Mouse (Mus musculus): ENCODE results near the gene Maz.

Gene Maz

DNA sequence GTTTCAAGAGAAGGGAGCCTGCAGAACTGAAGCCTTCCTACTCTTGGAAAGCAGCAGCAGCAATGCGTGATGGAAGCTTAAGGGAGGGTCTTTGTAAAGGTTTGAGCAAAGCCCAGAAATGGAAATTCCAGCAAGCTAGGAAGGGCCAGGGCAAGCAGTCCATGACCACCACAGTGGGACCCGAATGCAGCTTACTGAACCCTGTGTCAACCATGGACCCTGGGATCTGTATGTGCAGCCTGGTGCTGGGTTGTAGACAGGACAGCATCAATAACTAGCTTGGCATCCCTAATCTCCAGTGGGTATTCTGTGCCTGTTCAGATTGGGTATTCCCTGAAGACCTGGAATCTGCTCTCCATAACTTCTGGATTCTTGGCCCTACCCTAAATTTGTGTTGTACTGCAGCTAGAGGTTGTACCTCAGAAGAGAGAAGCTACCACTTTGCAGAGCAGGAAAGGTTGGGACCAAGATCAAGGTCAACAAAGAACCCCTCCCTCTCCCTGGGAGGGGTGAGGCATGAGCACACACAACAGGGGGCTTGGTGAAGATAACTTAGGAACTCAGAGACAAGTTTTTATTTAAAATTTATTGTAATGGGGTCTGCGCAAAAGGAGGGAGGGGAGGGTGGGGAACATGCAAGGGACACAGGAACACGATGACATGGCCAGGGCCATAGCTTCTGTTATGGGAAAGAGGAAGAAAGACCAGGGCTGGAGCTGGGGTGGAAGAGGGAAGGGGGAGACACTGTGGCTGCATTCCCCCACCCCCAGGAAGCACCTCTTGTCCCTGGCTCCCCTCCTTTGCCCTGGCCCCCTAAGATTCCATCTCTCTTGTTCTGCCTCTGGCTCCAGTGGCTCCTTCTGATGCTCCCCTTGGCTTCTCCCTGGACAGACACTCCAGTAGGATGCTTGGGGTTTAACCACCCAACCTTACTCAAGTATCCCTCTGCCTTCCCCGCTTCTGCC, 5.0 kb downstream of the Maz start:
- no peak for DNase-seq (ENCODE audit: low spot score in 2 of 2)

DNA sequence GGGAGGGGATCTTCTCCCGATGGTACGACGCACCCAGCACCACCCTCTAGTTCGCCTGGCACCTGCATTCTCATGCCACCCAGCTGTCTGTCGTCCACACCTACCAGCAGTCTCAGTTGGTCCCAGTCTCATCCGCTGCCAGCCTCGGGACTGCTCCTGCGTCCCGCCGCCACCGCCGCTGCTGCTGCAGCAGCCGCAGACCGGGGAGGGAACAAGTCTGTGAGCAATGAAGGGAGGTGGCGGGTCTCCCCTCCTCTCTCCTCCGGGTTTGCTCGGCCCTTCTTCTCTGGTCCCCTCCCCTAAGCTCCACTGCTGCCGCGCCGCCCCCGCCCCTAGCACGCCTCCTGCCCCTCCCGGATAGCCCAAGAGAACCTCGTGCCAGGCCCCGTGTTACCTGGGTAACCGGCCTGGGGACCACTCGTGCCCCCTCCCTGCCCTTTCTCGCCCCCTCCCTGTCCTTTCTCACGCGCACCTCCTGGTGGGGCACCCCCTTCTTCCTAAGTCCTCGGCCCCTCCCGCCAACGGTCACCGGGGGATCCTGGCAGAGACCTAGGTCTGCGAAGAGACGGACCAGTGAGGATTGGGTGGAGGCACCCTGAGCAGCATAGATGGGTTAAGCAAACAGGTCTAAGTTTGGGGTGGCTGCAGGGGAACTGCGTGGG, 5.8 kb downstream of the Maz start, which contains the start of the genes Gm42742 and Prrt2:
Gm42742 (minus strand) TSS at position 197 of the 662 bp plus-strand sequence.
Prrt2 (minus strand) TSS at position 311 of the 662 bp plus-strand sequence.
- peak; percentile 70 to 72 for DNase-seq (ENCODE audit: low spot score in 2 of 2)

DNA sequence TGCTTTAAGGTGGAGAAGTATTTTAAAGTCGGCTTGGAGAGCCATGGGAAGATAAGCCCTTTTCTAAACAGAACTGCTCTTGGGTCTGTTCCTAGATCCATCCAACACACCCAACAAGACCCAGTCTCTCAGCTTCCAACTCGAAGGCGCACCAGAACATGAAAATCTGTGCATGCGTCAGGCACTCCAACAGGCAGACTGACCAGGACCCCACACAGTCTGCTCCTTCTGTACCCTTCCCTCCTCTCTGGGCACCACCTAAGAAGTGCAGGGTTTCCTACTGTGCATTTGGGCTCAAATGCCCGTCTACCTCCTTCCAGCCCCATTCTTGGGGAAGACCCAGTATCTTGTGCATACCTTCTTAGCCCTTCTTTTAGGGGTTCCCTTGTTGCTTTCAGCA, 6.3 kb downstream of the Maz start:
- no peak for DNase-seq (ENCODE audit: low spot score in 2 of 2)

DNA sequence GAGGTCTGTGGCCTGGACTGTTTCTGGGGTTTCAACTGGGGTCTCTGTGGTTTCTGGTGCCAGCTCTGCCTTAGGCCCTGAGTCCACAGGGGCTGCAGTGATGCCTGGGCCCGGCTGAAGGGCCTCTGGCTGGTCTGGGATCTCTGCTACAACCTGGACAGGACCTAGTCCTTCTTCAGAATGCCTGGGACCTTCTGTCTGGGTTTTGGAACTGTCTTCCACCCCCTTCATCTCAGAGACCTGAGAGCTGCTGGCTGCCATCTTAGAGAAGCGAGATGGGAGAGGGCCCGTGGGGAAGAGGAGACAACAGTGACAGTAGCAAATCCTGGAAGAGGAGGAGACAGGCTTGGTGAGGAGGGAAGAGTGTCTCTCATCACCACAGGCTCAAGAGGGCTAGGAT, 6.8 kb downstream of the Maz start:
- DNase-seq (ENCODE audit: low spot score in 2 of 2) = no peak

DNA sequence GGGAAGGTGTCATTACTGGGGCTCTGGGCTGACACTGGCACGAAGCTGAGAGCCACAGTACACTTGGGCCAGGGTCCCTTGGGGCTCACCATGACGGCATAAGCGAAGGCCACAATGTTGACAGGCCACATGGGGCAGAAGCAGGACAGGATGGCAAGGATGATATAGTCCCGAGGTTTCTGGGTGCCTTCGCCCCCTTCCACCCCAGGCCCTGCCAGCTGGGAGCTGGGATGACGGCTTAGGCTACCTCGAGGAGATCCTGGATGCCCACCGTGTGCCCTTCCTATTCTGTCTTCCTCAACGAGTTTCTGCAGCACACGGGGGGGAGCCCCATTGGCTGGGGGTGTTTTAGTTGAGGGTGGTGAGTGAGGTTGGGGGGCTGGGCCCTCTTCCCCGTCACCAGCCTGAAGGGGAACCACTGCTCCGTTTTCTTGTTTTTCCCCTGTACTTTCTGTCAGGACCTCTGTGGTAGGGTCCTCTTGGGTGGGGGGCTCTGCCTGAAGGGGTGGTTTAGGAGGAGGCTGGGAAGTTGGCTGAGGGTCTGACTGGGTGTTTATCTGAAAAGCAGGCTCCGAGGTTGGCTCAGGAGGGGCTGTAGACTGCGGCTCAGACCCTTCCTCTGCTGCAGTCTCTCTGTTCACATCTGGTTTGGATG, 7.4 kb downstream of the Maz start:
- DNase-seq (ENCODE audit: low spot score in 2 of 2) = no peak

DNA sequence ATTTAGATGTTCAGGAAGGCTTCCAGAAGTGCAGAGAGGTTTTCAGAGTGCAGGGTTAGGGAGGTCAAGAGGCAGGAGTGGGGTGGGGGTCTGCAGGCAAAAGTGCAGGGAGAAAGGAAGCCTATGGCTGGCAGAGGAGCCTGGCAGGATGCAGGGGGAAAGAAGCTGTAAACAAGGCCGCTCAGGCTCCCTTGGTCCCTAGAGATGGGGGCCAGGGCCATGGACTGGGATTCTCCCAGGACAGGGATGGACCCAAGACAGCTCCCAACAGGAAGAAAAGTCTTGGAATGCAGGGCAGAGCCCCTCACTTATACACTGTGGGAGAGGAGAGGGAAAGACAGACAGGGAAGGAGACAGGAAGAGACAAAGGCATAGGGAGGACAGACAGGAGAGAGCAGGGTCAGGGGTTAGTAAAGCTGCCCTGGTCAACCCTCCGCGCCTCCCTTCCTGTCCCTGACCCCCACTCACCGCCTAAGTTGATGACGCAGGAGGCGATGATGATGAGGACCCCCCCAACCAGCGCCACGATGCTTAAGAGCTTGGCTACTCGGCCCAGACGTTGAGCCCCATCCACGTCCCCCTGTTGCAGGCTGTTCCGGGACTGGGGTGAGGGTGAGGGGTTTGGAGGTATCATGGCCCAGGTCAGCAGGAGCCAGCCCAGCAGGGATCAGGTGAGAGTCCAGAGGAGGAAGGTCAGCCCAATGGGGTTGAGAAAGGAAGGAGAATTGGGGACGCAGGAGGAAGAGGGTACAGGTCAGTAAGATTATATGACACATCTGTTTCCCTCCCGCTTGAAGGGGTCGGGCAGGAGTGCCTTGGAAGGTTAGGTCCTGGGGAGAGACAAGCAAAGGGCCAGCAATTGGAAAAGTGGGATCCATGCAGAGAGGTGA, 8.2 kb downstream of the Maz start:
- no peak for DNase-seq (ENCODE audit: low spot score in 2 of 2)

DNA sequence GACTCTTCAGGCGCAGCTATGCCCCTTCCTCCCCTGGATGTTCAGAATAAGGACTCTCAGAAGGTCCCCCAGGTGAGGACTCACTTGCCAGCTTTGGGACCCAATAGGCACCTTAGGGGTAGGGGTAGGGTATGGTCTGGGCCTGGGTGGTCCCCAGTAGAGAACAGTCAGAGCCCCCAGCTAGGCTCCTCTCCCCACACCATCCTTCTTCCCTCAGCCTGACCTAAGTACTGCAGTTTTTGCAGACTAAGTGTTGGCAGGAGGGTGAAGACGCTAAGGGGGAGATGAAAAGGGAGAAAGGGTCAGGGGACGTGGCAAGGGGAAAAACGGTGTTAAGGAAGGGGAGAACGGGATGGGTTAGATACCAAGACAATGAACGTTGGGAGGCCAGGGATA, 8.9 kb downstream of the Maz start:
- DNase-seq (ENCODE audit: low spot score in 2 of 2) = no peak

DNA sequence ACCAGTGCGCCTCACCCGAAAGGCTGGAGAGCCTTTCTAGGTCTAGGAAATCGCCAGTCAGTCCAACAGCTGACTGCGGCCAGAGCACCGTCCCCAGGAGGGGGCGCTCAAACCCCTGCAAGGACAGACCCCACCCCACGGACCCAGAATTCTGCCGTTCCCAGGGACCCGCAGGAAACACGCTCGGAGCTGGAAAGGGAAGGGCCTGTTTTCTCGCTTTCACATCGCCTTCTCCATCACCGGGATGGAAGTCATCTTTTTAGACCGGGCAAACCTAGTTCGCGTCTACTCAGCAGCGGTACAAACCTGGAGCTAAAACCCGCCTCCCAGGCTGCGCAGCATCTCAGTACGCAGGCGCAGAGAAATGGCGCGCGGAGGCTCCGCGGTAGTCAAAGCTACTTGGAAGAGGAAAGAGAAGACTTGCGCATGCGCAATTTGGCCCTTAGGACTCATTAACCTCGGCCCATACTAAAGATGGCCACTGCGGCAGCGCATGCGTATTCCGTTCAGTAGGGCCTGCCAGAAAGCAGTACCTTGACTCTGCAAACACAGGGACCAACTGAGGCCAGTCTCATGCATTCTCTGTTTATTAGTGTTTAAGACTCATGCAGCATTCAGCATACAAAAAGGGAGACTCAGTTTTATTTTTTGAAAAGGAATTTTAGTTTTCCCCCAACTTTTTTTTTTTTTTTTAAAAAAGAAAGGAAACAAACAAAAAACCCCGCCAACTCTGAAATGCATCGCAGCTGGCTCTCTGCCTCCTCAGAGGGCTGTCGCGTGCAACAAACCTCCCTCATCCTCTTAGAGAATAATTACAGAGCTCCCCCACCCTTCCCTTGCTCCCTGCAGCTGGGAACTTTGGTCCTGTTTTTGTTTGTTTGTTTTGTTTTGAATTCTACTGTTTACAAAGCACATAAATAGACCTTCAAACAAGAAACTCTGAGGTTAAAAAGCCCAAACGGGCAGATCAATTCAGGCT, 9.6 kb downstream of the Maz start, which contains the start of gene Pagr1a:
Pagr1a (minus strand) TSS at position 382 of the 979 bp plus-strand sequence.
- peak; percentile 97 for DNase-seq (ENCODE audit: low spot score in 2 of 2)

DNA sequence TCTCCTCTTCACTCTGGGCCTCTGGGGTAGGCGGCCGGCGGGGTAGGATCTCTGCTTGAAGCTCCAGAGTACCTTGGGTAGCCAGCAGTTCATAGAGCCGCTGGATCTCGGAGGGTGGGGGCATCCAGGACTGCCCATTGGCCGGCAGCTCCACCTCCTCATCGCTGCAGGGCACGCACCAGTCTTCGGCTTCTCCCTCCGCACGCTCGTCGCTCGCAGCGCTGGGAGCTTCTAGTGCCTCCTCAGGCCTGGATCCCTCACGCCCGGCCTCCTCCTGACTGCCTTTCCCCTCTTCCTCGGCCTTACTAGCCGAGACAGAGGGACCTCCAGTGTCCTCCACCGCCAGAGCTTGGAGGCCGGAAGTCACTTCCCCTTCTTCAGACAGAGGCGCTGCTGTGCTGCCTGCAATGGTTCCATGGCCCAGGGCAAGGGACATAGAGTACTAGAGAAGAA, 10.3 kb downstream of the Maz start:
- no peak for DNase-seq (ENCODE audit: low spot score in 2 of 2)

DNA sequence TGATC, 10.6 kb downstream of the Maz start, which contains the start of gene Pagr1b:
Pagr1b (minus strand) TSS at position 4 of the 5 bp plus-strand sequence.
- DNase-seq (ENCODE audit: low spot score in 2 of 2) = no peak

DNA sequence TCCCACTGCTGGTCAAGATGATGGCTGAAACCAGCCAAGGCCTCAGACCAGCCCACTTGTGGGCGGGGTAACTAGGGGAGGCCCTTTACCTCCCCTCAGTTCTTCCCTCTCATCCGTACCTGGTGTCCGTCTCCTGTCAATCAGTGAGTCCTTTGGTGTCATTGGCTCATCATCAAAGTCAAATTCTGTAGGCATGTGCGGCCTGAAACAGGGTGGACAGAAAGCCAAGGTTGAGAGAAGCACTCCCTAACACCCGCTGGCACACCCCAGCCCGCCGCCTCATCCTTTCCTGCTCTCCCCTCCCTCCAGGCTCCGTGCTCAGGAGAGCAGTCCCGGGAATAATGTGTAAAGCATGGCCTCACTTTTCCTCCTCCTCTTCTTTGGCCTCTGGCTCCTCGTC, 10.8 kb downstream of the Maz start:
- DNase-seq (ENCODE audit: low spot score in 2 of 2) = peak in 1 of 2 experiments; percentile 25

DNA sequence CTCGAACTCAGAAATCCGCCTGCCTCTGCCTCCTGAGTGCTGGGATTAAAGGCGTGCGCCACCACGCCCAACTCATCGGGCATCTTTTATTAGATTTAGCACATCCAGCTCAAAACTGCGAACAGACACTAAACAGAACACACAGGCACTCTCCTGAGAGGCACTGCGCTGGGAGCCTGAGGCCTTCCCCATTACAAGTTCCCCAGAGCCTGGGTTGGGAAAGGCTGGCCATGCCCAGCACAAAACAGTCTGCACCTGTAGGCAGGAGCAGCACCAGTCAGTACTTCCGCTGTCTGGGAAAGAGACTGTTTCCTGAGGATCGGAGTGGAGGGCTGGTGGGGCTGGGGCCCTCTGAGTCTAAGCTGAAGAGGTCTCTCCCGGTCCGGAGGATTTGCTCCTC, 11.8 kb downstream of the Maz start:
- DNase-seq (ENCODE audit: low spot score in 2 of 2) = no peak

DNA sequence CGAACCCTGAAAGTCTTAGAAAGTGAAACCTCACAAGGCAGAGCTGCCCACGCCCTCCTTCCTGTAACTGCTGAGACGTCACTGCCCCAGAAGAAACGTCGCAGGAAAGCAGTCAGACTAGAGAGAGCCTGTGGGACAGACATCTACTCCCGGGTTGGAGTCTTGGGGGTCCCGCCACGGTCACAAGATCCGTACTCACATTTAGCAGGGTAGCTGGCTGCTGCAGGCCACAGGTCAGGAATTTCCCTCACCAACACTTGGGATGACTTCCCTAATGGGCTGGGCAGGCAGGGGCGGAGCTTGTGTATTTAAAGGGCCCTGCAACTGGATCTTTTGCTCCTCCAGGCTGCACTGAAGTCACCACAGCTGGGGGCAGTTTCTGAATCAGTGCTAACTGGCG, 12.5 kb downstream of the Maz start, which contains the start of gene Mvp:
Mvp (minus strand) TSS at position 302 of the 400 bp plus-strand sequence.
- DNase-seq (ENCODE audit: low spot score in 2 of 2) = peak in 1 of 2 experiments; percentile 31

DNA sequence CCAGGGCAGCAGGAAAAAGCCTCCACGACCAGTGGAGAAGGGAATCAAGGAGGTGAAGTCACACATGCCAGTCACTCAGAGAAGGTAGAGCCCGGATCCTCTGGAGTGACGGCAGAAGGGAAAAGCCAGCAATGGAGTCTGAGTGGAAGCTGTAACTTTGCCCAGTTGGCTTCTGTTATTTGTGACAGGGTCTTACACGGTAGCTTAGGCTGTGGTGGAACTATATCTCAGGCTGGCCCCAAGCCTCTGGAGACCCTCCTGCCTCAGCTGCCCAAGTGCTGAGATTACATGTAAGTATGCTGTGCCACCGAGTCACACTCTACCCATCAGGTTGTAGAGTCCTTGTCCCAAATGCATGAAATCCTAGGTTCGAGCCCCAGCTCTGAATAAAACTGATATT, 13.5 kb downstream of the Maz start:
- DNase-seq (ENCODE audit: low spot score in 2 of 2) = no peak

DNA sequence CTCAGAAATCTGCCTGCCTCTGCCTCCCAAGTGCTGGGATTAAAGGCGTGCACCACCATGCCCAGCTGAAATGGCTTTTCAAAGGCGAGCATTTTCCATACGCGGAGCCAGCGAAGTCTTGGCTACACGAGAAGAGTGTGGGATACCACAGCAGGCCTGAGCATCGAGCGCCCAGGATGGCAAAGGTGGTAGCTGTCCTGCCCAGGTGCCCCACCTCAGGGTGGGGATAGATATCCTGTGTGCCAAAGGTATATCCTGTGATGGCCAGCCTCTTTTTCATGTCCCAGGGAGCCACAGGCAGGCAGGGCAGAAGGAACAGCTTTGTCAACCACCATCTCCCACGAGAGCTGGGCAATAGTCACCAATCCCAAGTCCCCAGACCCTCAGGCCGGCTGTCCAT, 14.0 kb downstream of the Maz start:
- DNase-seq (ENCODE audit: low spot score in 2 of 2) = no peak

DNA sequence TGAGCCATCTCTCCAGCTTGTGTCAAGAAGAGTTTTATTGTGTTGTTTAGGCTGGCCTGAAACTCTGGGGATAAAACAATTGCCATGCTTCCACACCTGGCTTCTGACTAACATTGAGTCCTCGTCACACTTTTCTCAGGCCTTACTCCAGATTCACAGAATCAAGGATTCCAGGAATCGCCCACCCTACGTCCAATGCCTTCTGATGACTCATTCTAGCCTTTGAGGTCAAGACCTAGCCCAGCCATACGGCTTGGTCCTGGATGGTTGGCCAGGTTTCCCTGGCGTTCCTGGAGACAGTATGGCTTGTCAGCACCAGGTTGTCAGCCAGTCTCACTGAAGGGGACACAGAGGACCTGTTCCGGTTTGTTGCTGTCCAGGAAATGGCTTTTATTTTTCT, 14.5 kb downstream of the Maz start:
- DNase-seq (ENCODE audit: low spot score in 2 of 2) = no peak

DNA sequence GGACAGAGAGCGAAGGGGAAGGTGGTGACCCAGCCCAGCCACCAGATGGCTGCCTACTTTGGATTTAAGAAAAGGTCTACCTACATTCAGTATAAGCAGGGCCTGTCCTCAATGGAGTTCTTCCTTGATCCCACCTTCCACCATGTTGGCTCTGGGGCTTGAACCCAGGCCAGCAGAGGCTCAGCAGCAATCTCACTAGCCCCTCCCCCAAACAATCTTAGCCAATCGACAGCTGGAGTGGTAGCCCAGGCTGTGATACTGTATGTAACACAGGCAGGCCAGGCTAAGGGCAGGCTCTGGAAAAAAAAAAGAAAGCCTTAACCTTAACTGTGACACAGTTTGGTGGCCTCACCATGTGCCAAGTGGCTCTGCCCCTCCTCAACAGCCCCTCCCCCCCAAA, 15.1 kb downstream of the Maz start:
- no peak for DNase-seq (ENCODE audit: low spot score in 2 of 2)

DNA sequence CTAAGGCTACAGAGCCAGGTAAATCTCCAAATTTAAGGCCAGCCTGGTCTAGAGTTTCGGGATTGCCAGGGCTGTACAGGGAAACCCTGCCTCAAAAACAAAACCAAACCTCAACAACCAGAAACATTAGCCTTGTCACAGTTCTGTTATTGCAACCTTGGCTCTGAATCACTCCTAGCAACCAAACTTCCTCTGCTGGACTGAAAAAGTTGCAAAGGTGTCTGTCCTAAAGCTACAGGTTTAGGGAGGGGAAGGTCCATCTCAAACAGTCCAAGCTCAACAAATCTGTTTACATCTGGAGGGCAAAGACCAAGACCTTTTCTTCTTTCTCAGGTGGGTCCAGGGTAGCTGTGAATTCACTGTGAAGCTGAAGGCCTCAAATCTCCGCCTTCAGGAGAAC, 15.8 kb downstream of the Maz start:
- DNase-seq (ENCODE audit: low spot score in 2 of 2) = no peak

DNA sequence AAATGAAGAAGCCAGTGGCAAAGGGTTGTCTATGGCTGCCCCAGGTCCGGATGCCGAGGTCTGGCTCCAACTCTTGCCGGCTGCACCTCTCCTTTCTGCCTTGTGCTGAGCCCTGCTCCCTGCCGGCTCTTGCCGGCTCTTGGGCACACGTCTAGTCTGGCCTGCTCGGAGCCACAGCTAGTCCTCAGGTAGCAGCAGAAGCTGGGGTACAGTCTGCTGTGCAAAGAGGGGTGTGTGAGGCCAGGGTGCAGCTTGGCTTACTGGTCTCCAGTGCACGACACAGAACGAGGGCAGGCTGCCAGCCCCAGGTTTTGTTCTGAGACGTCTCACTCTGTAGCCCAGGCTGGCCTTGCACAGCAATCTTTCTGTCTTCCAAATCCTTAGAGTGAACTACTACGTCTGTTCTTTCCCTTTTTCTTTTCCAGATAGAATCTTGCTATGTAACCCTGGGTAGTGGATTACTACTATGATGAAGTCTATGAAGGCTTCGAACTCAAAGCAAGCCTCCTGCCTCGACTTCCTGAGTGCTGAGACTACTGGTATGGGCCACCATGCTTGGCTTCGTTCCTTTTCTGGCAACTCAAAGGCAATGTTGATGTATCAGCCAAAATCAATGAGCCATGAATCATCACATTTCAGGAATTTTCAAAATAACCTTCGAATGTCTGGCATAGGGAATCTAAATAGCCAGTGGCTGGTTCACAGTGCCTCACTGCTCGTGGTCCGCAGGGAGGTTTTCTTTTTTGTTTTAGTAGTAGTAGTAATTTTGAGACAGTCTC, 17.3 kb downstream of the Maz start:
- no peak for DNase-seq (ENCODE audit: low spot score in 2 of 2)

Measured in thymus, postnatal 10 days (tissue).